Mouse (Mus musculus) small intestine, adult 2 months (tissue): ENCODE data around the gene Cxadr. TPM values are rescaled to one million over a fixed set of nuclear protein-coding genes. Genes with fewer than 3 reads are reported as not detected.

Experiments used
- H3K27ac ChIP-seq: fragments of 200-500 bp; 2 replicates; pipeline ENCODE4 v1.5.1; 2012; ENCODE audit warnings: low read depth, low read length, control low read depth, inconsistent platforms; ENCODE audit not compliant: insufficient read depth
- H3K27me3 ChIP-seq: fragments of 200-500 bp; 2 replicates; pipeline ENCODE4 v1.6.1; 2012; ENCODE audit warnings: mild to moderate bottlenecking, moderate library complexity, low read length, inconsistent platforms; ENCODE audit not compliant: control insufficient read depth, insufficient read depth
- H3K36me3 ChIP-seq: fragments of 200-500 bp; 2 replicates; pipeline ENCODE4 v1.6.1; 2012; ENCODE audit warnings: mild to moderate bottlenecking, low read length, control low read depth, inconsistent platforms; ENCODE audit not compliant: control insufficient read depth, insufficient read depth
- H3K4me1 ChIP-seq: fragments of 200-500 bp; 2 replicates; pipeline ENCODE4 v1.6.1; 2012; ENCODE audit warnings: low read length, inconsistent platforms, mixed read lengths; ENCODE audit not compliant: control insufficient read depth, insufficient read depth, insufficient read length
- H3K4me3 ChIP-seq: fragments of 200-500 bp; 2 replicates; pipeline ENCODE4 v1.5.1; 2012; ENCODE audit warnings: low read depth, mild to moderate bottlenecking, control low read depth, inconsistent platforms, low read length, moderate library complexity
- CTCF ChIP-seq: fragments of 200-500 bp; IDR thresholded peaks from 2 replicates; pipeline ENCODE4 v1.5.1; 2012; ENCODE audit warnings: low read depth, mild to moderate bottlenecking, control low read depth, inconsistent platforms, low read length, moderate library complexity, mixed read lengths; ENCODE audit not compliant: insufficient replicate concordance, insufficient read length; ENCODE audit errors: extremely low read depth
- POLR2A ChIP-seq: fragments of 200-500 bp; IDR thresholded peaks from 2 replicates; pipeline ENCODE4 v1.6.1; 2012; ENCODE audit warnings: low read depth, mild to moderate bottlenecking, control low read depth, inconsistent platforms, low read length, moderate library complexity
- WGBS: fragments of 180-500 bp; shearing (Covaris S2); methylation state at CpG from one replicate; pipeline ENCODE4 v1.1.7; 2018; 5-methylcytosine and 5-hydroxymethylcytosine counted together
- polyA plus RNA-seq: library from polyadenylated mRNA; depleted of rRNA; stranded (reverse); fragments of >200 nt; gene quantifications from 2 replicates; pipeline ENCODE4 v1.2.3, GENCODE M21; 2012

The Cxadr gene
- polyA plus RNA-seq, 1 experiment, result 75.9 TPM

DNA sequence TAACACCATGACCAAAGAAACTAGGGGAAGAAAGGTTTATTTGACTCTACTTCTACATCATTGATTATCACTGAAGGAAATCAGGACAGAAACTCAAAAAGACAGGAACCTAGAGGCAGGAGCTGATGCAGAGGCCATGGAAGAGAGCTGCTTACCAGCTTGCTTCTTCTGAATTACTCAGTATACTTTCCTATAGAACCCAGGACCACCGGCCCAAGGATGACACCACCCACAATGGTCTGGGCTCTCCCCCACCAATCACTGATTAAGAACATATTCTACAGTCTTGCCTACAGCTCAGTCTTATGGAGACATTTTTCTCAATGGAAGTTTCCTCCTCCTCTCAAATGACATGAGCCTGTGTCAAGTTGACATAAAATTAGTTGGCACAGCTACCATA lies 7.2 kb upstream of the Cxadr start:
- Histone ChIP-seq H3K36me3 (no peaks in the 10 kb centered on the region), H3K27me3 (no peaks in the 10 kb centered on the region), H3K4me1 (peaks cover 2% of the 10 kb centered on the region; the same call in 1 of the 2 replicates), H3K27ac (no peak overlapping the region), H3K4me3 (no peak overlapping the region)
- WGBS, result 94% methylated on average over 1 of the region's 1 CpGs
- TF ChIP-seq CTCF (no peak), POLR2A (no peak)

DNA sequence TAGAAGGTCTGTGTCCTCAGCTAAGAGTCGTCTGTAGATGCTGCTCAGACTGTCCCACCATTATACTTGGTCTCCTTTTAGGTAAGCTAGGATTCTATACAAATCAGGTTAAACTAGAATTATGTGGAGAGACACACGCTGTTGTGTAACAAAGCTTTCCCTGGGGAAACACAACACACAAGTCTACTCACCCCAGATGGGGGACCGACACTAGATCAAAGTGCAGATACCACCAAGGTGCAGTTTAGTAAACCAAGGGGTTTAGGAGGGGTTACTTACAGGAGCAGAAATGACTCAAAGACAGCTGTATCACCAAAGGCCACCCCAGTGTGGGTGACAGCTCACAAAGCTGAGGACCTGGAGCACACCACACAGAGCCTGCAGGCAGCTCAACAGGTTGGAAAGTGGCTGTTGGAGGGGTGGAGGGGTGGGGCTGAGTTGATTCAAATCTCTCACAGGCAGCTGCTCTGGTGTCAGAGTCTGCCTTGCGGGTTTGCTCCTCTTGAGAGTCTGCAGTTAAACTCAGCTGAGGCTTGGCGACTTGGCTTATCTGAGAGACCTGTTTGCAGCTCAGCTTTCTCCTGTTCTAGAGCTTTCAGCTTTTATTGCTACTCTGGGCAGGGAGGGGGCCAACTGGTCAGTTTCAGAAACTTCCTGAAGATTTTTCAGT lies 6.5 kb upstream of the Cxadr start:
- peaks cover 2% of the 10 kb centered on the region; the same call in 1 of the 2 replicates for H3K4me1 ChIP-seq
- H3K27ac ChIP-seq, result no peak overlapping the region
- H3K27me3 ChIP-seq, result no peaks in the 10 kb centered on the region

DNA sequence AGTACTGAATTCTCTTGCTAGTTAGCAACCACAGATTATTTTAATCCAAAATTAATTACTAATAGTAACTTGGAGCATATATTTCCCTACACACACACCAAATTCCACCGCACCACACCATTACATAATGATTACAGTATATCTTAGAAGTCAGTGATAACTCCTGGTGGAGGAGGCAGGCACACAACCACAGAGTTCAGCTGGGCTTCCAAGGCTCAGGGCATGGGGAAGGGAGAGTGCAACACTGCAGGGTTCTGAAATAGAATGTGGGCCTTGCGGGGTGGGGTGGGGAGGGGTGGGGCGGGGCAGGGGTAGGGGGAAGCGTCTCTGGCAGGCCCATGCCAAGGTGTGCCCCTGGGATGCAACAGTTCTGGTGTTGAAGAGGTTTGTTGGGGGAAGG lies 5.7 kb upstream of the Cxadr start:
- Histone ChIP-seq H3K27me3 (no peaks in the 10 kb centered on the region), H3K4me1 (peaks cover 2% of the 10 kb centered on the region; the same call in 1 of the 2 replicates), H3K27ac (no peak overlapping the region), H3K4me3 (no peak overlapping the region), H3K36me3 (no peaks in the 10 kb centered on the region)
- 63% methylated on average over 4 of the region's 4 CpGs for WGBS
- TF ChIP-seq POLR2A (no peak), CTCF (no peak)

More for the DNA sequence above, 6.5 kb upstream of the Cxadr start:
- whole genome bisulfite sequencing, result 53% methylated on average over 5 of the region's 5 CpGs
- no peak for TF ChIP-seq CTCF
- no peak for TF ChIP-seq POLR2A
- Histone ChIP-seq H3K36me3 (no peaks in the 10 kb centered on the region), H3K4me3 (no peak overlapping the region)

DNA sequence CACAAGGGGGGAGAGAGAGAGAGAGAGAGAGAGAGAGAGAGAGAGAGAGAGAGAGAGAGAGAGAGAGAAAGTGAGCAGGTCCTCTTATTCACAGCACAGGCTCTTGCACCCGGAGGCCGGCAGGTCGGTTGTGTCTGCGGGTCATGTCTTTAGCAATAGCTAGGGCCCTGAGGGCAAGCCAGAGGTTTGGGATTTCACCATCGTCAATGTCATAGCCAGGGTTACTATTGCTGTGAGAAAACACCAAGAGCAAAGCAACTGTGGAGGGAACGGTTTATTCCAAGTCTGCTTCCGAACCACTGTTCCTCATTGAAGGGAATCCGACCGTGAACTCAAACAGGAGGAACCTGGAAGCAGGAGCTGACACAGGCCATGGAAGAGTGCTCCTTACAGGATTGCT lies 5.2 kb upstream of the Cxadr start:
- Histone ChIP-seq H3K36me3 (no peaks in the 10 kb centered on the region), H3K27ac (no peak overlapping the region), H3K4me3 (no peak overlapping the region), H3K27me3 (no peaks in the 10 kb centered on the region), H3K4me1 (peaks cover 5% of the 10 kb centered on the region; the same call in 1 of the 2 replicates)
- TF ChIP-seq CTCF (no peak), POLR2A (no peak)
- WGBS, result 92% methylated on average over 9 of the region's 9 CpGs

DNA sequence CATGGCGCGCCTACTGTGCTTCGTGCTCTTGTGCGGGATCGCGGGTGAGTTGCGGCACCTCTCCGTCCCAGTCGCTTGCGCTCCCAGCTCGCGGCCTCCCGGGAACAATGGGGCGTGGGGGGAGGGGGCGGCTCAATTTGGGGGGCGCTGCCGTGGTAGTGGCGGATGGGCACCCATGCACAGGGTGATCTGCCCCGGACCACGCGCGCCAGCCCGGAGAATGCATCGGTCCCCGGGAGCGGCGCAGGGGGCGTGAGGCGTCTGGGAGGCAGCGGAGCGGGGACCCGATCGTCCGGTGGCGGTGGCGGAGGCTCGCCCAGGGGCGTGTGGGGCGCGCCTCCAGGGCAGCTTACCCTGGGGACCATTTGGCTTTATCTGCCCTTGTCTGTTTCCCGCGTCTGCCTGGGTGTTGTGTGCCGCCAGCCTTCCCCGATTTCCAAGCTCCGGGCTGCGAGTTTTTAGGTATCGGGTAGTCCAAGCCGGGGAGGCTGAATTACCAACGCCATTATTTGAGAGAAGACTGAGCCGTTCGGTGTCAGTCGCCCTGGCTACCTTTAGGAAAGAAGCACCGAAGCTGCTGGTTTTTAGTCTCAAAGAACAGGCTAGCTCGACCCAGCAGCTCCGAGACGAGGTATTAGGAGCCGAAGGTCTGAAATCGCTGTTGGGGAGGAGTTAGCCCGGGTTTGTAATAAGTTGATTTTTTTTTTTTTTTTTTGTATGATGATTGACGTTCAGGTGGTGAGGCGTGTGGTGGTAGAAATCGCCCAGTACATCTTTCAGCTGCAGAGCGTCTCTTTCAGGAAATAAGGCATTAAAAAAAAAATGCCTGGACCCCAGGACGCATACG lies 765 bp downstream of the Cxadr start:
- WGBS, result under 1% methylated on average over 65 of the region's 65 CpGs
- Histone ChIP-seq H3K4me3 (peak overlapping the region; percentile 69), H3K36me3 (no peaks in the 10 kb centered on the region), H3K4me1 (peaks cover 11% of the 10 kb centered on the region; the same call in 1 of the 2 replicates), H3K27me3 (no peaks in the 10 kb centered on the region), H3K27ac (peak overlapping the region; percentile 46)
- TF ChIP-seq CTCF (no peak), POLR2A (peak; percentile 30; the same call in 1 of the 2 replicates)

DNA sequence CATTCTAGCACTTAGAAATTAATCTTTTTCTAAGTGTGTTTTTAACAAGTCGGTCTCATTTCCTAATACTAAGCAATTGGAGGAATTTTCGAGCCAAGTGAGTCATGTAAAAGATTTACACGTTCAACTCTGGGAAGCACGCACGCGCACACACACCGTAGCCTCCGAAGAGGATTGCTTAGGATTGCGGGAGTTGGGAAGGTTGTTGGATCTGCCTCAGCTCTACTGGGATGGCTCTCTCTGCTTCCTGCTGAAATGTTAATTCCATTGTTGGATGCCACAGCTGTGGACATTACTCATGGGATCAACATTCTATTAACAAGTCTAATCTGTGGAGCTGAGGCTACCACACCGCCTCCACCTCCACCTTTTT lies 1.4 kb downstream of the Cxadr start:
- Histone ChIP-seq H3K27ac (no peak overlapping the region), H3K36me3 (no peaks in the 10 kb centered on the region), H3K4me1 (peaks cover 12% of the 10 kb centered on the region), H3K4me3 (peak overlapping the region; percentile 69), H3K27me3 (no peaks in the 10 kb centered on the region)
- 7% methylated on average over 10 of the region's 10 CpGs for WGBS
- no peak for TF ChIP-seq CTCF
- no peak for TF ChIP-seq POLR2A

DNA sequence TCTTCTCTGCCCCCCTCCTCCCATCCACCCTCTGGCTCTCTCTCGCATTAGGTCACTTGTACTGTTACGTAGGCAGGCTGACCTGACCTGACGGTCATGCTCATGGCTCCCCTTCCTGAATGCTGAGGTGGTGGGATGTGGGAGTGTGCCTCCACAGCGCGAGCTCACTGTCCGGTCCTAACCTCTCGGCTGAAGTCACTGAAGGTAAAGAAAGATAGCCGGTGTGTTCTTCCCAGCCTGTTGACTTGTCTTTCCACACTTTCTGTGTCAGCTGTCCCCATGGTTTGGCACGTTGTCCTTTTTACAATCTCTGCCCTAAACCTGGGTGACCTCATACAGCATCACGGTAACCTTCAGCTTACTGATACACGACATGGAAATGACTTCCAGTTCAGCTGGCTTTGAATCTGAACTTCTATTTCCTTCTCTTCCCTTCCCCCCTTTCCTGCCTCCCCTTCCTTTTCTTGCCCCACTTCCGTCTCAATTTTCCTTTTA lies 4.4 kb downstream of the Cxadr start:
- Histone ChIP-seq H3K4me1 (peaks cover 28% of the 10 kb centered on the region), H3K27me3 (no peaks in the 10 kb centered on the region), H3K36me3 (0 out of 2 replicates have a peak, but pooled peaks cover 4% of the 10 kb centered on the region), H3K27ac (no peak overlapping the region), H3K4me3 (no peak overlapping the region)
- TF ChIP-seq CTCF, result no peak
- TF ChIP-seq POLR2A, result no peak
- 72% methylated on average over 12 of the region's 12 CpGs for WGBS
